Mouse (Mus musculus) MEL-GATA-1-ER (cell line): ENCODE data around the gene Haus7.
"Not testable (repeated sequence)": the region's sequence is repeated elsewhere in the genome, so short reads cannot be mapped to it uniquely, and the experiment has no call there.

ENCODE experiments used
- DNase-seq: peaks from one replicate; pipeline ENCODE4 v3.0.0-alpha.2; 2012; ENCODE audit warnings: low read depth; ENCODE audit errors: extremely low read depth

Gene Haus7

DNA sequence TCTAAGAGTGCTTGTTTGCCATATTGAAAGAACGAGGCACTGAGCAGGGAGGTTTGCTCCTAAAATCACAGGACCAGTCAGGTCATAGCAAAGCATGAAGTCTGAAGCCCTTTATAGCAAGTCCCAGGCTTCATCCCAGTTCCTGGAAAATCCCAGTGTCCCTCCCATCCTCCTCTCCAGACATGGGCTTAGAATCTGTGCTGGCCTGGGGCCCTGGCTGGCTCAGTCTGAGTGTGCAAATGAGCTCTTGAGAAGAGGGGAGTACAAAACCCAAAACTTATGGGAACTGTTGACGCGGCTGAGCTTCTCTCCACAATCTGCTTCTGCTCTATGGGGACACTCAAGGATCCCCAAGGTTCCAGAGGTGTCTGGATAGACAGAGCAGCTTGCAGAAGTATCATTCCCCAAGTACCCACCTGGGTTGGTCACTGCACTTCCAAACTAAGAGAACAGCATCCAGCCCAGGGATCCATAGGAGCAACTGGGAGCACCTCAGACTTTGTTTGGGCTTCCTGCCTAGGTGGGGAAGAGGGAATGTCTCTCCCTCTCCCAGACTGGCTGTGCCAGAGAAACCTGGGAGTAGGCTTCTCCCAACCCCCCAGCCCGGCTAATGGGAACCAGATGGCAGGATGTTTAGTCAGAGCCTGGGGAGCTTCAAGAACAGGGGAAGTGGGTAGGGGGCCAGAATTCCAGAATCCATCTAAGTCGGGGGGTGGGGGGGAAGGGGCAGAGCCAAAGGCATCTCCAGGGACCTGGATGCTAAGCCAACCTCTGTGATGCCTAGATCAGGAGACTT lies 8.8 kb upstream of the Haus7 start:
- DNase-seq: no peak

DNA sequence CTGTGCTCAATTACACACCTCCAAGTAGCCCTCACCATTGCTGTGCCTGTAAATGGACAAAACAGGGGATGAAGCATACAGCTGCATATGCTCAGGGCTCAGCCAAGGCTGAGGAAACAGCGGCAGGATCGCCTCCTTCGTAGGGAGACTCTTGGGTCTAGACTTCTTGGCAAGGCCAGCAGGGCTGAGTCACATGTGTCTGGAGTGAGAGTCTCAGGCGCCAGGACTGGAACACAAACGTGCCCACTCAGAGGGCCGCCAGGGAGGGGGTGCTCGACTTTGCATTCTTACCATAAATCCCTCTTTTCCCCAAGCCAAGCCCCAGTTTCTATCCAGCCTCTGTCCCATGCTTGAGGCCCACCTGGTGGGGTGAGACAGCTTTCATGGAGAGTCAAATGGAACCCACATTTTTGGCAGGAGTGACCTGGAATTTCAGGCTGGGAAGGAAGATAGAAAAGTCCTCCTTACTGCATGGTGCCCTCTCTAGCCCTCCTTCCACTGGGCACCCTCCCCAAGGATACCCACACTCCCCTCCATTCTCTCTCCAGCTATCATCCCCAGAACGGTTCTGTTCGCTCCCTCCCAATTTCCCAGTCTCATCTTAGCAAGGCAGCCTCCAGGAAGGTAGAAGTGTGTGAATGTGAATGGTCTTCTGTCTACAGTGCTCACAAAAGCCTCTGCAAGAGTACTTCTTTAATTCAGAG lies 6.8 kb upstream of the Haus7 start:
- DNase-seq: no peak

DNA sequence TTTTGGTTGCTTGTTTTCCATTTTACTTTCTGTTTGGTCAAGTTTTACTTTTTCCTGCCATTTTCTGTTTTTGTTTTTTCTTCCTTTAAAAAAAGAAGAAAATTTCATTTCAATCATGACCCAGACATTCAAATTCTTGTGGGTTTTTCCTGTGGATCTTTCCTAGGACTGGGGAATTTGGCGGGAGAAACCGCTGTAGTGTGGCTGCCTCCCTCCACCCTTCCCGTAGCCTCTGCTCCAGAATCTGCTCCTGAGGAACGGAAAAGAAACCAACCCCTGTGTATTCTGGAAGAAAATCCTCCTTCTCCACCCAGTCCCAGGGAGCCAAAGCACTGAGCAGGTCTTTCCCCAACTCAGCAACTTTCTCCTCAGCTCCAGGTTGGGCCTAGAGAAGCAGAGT lies 1.9 kb upstream of the Haus7 start:
- DNase-seq: no peak

DNA sequence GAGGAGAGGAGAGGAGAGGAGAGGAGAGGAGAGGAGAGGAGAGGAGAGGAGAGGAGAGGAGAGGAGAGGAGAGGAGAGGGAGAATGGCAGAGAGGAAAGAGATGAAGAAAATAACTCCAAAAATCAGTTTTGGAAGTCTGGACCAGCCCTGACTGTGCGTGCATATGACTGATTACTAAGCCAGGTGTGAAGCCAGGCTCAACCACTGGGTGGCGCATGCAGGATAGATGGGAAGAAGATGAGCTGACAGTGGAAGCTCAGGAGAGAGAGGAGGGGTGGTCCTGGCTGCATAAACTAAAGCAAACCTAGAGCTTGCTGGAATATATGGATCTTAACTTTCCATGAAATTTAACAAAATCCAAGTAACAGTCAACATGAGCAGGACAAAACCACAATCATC lies 6.9 kb downstream of the Haus7 start:
- no peak for DNase-seq

DNA sequence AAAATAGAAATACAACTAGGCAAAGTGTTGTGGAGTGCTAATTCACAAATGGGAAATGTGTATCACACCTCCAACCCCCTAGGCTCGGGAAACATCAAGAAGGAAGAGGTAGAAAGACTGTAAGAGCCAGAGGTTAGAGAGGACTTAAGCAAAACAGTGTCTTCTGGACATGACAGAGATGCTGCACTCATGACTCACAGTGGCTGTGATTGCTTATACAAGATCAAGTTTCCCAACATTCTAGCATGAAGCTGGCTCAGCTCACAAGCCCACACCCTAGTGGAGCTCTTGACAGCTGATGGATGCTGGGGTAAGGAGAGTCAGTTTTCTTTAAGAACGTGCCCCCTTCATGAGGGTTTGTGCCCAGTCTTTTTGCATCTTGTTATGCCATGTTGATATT lies 17.4 kb downstream of the Haus7 start:
- no peak for DNase-seq

DNA sequence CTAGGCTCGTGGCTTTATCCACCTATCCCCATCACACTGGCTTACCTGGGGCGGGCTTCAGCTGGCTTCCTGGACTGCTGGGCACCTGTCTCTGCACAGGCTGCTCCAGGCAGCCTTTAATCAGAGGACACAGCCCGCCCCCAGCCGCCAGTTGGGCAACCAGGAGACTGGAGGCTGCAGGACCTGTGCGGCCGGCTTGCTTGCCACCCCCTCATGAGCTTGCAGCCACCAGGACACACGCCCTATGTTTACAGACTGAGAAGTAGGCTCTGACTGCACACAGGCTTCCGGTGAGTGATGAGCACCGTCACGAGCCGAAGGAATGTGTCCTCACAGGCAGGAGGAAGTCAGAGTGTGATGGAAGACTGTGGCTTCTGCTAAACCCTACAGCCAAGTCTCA lies 23.6 kb downstream of the Haus7 start, which contains the start of gene Trex2:
Trex2 (minus strand) TSS at position 93 of the 400 bp plus-strand sequence.
- DNase-seq: no peak

DNA sequence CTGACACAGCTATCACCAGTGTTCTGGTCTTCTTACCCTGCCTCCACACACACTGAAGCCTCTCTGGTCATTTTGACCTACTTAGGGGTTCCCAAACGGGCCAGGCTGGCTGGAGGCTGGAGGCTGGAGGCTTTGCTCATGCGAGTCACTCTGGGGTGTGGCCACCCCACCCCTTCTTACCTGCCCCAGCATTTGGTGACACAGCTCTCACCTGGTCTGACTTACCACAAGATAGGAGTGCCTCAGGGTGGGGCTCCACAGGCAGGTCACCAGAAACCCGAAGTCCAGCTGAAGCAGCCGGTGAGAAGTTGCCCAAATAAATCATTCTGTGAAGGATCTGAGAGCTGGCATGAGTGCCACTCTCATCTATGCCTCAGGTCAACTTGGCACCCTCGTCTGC lies 26.0 kb downstream of the Haus7 start:
- no peak for DNase-seq

DNA sequence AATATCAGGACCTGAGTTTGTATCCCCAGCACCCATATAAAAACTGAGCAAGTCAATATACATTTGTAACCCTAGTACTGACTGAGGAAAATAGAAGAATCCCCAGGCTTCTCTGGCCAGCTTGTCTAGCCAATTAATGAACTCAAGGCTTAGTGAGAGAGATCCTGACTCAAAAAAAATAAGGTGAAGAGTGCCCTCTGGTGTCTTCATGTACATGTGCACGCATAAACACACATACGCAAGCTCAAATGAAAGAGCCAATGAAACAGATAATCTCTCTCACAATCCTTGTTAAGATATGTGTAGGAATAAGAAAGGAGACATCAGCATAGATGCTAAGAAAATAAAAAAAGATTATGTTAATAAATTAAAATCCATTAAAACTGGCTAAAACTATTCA lies 28.8 kb downstream of the Haus7 start:
- DNase-seq: peak; percentile 52

DNA sequence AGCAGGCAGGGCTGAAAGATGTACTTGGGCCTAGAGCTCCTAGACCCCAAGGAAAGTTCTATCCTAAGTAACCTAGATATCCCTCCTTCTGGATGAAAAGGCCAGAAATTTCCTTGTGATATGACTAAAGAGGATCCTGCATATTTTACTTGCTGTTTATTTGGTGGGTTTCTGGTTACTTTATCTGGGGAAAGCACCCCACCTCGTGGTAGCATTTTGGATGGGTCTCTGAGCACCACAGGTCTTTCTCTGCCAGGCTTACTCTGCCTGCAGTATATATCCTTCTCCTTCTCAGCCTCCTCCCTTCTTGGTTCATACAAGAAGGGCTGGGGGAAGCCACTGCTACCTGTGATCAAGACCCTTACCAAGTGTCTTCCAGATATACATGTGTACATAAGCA lies 46.1 kb downstream of the Haus7 start:
- DNase-seq: no peak

DNA sequence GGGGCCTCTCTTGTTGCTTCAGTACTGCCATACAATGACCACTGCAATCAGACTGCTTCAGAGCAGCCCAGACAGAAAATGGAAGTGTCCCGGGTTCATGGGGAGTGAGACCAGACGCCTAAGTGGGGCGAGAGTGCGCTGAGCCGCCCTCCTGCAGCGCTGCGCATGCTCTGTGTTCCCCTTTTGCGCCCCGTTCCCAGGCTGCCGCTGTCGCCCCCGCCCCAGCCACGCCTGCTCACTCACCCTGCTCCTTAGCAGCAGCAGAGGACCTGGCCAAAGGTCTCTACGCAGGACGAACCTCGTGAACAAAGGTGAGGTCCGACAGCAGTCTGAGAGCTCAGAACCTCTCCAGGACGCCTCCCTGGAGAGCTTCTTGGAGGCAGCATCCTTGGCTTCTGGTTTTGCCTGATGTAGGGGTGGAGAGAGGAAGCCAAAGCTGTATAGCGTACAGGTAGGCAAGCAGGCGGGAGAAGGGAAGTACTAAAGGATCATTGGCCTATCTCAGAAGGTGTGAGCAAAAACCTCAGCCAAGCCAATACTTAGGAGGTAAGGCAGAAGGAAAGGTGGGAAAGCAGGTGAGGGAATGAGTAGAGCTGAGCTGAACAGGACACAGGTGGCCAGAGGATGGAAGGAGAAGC lies 47.8 kb downstream of the Haus7 start, which contains the start of gene Zfp92:
Zfp92 (plus strand) TSS at position 217 of the 638 bp plus-strand sequence.
- no peak for DNase-seq

DNA sequence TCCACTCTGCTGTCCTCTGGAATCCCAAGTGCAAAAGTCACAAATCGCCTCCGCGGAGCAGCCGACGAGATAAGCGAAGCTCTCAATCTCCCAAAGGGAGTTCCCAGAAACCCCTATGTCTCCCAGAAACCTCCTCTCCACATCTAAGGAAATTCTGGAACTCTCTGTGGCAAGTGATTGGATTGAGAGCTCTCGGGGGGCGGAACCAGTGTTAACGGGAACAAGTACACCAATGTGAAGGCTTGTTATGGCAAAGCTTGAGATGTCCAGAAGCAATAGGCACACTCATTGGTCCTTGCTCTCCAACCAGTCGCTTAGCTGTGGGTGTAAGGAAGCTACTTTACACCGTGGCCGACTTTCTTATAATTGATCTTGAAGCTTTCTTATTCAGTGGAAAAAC lies 57.2 kb downstream of the Haus7 start:
- no peak for DNase-seq

DNA sequence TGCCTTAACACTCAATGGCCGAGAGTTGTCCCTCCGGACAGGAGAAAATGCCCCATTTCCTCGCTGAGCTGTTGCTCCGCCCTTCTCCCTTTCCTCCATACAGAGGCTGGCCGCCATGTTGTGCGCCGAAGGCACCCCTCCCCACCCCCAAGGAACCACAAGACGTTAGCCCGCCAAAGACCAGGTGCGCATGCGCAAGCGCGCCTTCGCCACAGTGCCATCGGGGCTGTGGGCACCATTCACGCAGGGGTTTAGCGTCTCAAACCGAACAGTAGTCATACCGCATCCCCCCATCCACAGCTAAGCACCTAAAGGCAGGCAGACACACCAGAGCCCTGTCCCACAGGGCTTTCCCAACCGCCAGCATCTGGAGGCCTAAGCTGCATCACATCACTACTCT lies 57.9 kb downstream of the Haus7 start:
- DNase-seq: no peak

DNA sequence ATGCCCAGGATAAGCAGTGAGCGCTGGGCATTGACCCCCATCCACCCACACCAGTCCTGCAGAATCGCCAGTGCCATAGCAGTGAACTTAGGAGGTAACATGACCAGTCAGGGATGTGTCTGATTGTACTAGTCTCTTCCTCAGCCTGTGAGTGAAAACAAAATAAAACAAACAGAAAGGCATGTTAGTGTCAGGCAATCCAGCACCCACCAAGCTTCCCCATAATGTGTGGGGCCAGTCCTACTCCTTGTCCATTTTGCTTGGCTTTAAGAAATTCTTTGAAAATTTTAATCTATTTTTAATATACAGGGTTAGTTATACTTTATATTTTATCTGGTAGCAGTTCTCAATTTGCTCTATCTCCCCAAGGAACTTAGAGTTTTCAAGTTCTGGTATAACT lies 60.2 kb downstream of the Haus7 start, which contains the start of gene Gm18336:
Gm18336 (minus strand) TSS at position 101 of the 400 bp plus-strand sequence.
- not testable (repeated sequence) for DNase-seq

DNA sequence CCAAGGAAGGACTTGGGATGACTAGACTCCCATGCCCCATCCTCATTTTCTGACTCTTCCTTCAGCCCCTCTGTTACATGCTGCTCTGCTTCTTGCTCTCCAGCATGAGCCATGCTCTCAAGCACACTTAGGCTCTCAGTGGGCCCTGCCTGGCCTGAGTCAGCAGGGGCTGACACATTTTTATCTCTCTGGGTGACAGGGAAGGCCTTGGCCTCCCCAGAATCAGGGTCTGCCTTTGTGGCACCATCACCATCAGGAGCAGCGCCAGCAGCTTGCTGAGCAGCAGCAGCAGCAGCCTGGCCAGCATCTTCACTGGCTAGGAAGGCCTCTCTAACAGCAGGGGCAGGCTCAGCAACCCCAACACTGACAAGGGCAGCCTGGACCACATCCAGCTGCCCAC lies 62.4 kb downstream of the Haus7 start:
- DNase-seq: no peak

DNA sequence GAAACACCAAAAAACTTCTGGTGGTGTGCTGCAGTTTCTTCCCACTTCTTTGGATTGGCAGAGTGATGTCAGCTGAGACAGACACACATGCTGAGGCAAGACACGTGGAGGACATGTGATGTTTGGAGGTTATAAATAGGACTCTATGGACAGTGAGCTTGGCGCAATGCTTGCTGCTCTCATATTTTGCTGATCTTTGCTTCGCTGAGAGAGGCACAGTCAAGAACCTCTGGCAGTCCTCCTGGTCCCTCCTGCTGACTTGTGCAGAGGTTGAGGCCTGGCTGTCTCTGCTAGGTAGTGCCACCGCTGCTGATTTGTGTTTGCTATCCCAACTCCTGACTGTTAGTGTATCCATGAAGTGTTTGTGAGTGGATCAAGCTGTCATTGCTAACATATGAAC lies 67.4 kb downstream of the Haus7 start:
- DNase-seq: no peak
